Mouse (Mus musculus): ENCODE data around the gene Fbln5. TPM values are rescaled to one million over a fixed set of nuclear protein-coding genes. Genes with fewer than 3 reads are reported as not detected.

Gene Fbln5
- polyA plus RNA-seq, 1 experiment from 2014 or later, result 10.7 TPM

DNA sequence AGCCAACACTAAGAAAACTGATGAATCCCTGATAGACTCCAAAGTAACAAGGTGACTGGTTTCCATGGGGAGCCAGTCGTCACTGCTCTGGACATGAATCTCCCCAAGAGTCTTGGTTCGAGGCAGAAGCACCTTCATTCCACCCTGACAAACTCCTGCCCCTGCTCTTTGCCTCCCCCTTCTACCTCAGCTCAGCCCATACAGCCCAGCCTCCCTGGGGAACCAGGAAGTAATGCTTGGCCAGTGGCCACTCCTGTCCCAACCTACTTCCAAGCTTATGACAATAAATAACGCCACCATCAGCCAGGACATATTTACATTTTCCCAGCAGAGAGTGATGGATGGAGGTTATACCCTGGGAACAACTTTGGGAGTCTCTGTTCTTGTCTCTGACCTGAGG, 45.9 kb downstream of the Fbln5 start:
- Histone ChIP-seq H3K4me3 (ENCODE audit: low read depth, low read length) (no peak overlapping the region), H3K4me1 (ENCODE audit: insufficient read depth) (no peaks in the 10 kb centered on the region), H3K36me3 (replicated peaks; ENCODE audit: insufficient read depth, low read length) (no peaks in the 10 kb centered on the region), H3K27ac (ENCODE audit: low read depth) (no peak overlapping the region), H3K4me2 (ENCODE audit: low read depth, low read length) (no peak overlapping the region), H3K27me3 (ENCODE audit: insufficient read depth, low read length) (no peaks in the 10 kb centered on the region), H3K9ac (replicated peaks) (no peak overlapping the region), H3K9me3 (ENCODE audit: low read length) (no peaks in the 10 kb centered on the region)
- WGBS (ENCODE audit: insufficient replicate concordance), result 42% methylated on average over 3 of the region's 3 CpGs
- TF ChIP-seq CTCF (IDR thresholded peaks at IDR 0.05; ENCODE audit: low read depth), result no peak
- no peak for TF ChIP-seq EP300 (IDR thresholded peaks at IDR 0.05; ENCODE audit: low read depth)
- ATAC-seq (no peak), DNase-seq (no peak)

GRCm38 (mm10) chr12:101770283-101771015, 48.4 kb downstream of the Fbln5 start:
- WGBS (ENCODE audit: insufficient replicate concordance), result 76% methylated on average over 5 of the region's 5 CpGs

DNA sequence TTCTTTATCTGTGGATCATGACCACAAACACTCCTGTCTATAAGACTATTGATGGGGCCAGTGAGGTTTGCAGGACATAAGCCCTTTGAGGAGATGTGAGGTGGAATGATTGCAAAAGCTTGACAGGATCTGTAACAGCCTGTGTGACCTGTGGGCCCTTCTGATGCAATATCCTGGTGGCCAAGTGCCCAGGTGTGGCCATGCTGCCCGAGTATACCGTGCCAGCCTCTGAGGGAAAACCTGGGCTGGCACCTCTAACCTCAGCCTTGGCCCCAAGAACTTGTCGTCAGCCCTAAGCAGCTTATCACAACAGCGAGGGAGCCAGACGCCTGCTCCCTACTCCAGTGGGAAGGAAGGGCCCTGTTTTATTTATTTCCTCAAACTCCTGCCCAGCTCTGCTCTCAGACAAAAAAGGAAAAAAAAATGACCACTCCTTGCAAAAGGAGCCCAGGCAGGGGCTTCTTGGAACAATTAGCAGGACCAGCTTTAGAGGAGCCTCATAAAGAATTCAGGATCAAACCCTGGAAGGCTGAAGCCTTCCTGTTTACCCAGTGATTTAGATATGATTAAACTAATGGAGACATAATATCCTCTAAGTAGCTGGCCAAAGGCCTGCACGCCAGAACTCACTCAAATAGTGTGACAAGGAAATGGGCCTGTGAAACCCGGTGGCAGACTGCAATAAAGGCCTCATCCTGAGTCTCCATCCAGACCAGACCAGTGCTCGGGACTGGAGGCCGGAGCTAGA, 51.4 kb downstream of the Fbln5 start:
- no peak overlapping the region for H3K9ac ChIP-seq (replicated peaks)
- H3K27ac ChIP-seq (ENCODE audit: low read depth), result no peak overlapping the region
- no peaks in the 10 kb centered on the region for H3K9me3 ChIP-seq (ENCODE audit: low read length)
- DNase-seq (peak; percentile 49), ATAC-seq (peak; percentile 86)
- no peak overlapping the region for H3K4me2 ChIP-seq (ENCODE audit: low read depth, low read length)
- no peaks in the 10 kb centered on the region for H3K36me3 ChIP-seq (replicated peaks; ENCODE audit: insufficient read depth, low read length)
- 47% methylated on average over 9 of the region's 9 CpGs for WGBS (ENCODE audit: insufficient replicate concordance)
- no peak overlapping the region for H3K4me3 ChIP-seq (ENCODE audit: low read depth, low read length)
- peaks cover 5% of the 10 kb centered on the region; the same call in 1 of the 2 replicates for H3K4me1 ChIP-seq (ENCODE audit: insufficient read depth)
- no peaks in the 10 kb centered on the region for H3K27me3 ChIP-seq (ENCODE audit: insufficient read depth, low read length)
- TF ChIP-seq CTCF (IDR thresholded peaks at IDR 0.05; ENCODE audit: low read depth), result no peak
- no peak for TF ChIP-seq EP300 (IDR thresholded peaks at IDR 0.05; ENCODE audit: low read depth)

More at GRCm38 (mm10) chr12:101770283-101771015, 48.4 kb downstream of the Fbln5 start:
- no peak for TF ChIP-seq CTCF (IDR thresholded peaks at IDR 0.05; ENCODE audit: low read depth)
- TF ChIP-seq EP300 (IDR thresholded peaks at IDR 0.05; ENCODE audit: low read depth), result no peak
- no peaks in the 10 kb centered on the region for H3K36me3 ChIP-seq (replicated peaks; ENCODE audit: insufficient read depth, low read length)
- ATAC-seq (no peak), DNase-seq (no peak)
- no peaks in the 10 kb centered on the region for H3K27me3 ChIP-seq (ENCODE audit: insufficient read depth, low read length)
- no peak overlapping the region for H3K27ac ChIP-seq (ENCODE audit: low read depth)
- no peak overlapping the region for H3K4me2 ChIP-seq (ENCODE audit: low read depth, low read length)
- peaks cover 5% of the 10 kb centered on the region; the same call in 1 of the 2 replicates for H3K4me1 ChIP-seq (ENCODE audit: insufficient read depth)
- no peak overlapping the region for H3K4me3 ChIP-seq (ENCODE audit: low read depth, low read length)
- no peaks in the 10 kb centered on the region for H3K9me3 ChIP-seq (ENCODE audit: low read length)
- H3K9ac ChIP-seq (replicated peaks), result no peak overlapping the region

DNA sequence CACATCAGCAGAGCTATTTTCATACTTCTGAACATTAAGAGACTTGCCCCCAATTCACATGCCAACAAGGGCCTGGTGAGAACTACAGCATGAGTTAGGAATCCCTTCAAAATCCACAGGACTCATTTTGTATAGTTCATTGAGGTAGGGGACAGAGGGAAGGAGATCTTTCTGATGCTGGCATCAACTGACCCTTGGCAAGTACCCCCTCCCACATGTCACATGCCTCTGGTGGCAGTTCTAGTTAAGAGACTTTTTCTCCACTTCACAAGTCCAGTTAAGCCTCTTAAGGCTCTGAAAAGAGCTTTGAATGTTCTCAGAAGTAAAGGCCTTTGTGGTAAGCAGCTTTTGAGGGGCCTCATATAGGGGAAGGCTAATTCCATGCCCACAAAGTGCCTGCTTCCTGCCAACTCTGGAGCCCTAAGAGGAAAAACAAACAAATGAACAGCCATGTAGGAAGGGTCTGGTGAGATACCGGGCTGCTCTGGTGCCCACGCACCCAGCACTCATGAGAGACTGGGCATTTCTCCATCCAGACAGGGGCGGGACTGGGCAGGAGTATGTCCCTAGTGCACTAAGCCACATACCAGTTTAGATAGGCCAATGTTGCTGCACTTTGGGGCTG, 52.5 kb downstream of the Fbln5 start:
- DNase-seq, result no peak
- Histone ChIP-seq H3K4me2 (ENCODE audit: low read depth, low read length) (no peak overlapping the region), H3K4me1 (ENCODE audit: insufficient read depth) (peaks cover 5% of the 10 kb centered on the region; the same call in 1 of the 2 replicates), H3K4me3 (ENCODE audit: low read depth, low read length) (no peak overlapping the region), H3K27ac (ENCODE audit: low read depth) (no peak overlapping the region), H3K36me3 (replicated peaks; ENCODE audit: insufficient read depth, low read length) (no peaks in the 10 kb centered on the region), H3K9ac (replicated peaks) (no peak overlapping the region), H3K9me3 (ENCODE audit: low read length) (no peaks in the 10 kb centered on the region), H3K27me3 (ENCODE audit: insufficient read depth, low read length) (no peaks in the 10 kb centered on the region)
- no peak for ATAC-seq
- TF ChIP-seq EP300 (IDR thresholded peaks at IDR 0.05; ENCODE audit: low read depth) (no peak), CTCF (IDR thresholded peaks at IDR 0.05; ENCODE audit: low read depth) (no peak)
- WGBS (ENCODE audit: insufficient replicate concordance), result 51% methylated on average over 3 of the region's 3 CpGs

GRCm38 (mm10) chr12:101764870-101765269, 54.0 kb downstream of the Fbln5 start:
- 64% methylated on average over 5 of the region's 5 CpGs for WGBS (ENCODE audit: insufficient replicate concordance)
- no peak for ATAC-seq

GRCm38 (mm10) chr12:101763065-101763464, 55.8 kb downstream of the Fbln5 start:
- Histone ChIP-seq H3K4me2 (ENCODE audit: low read depth, low read length) (no peak overlapping the region), H3K9ac (replicated peaks) (no peak overlapping the region), H3K27me3 (ENCODE audit: insufficient read depth, low read length) (no peaks in the 10 kb centered on the region), H3K27ac (ENCODE audit: low read depth) (no peak overlapping the region), H3K9me3 (ENCODE audit: low read length) (no peaks in the 10 kb centered on the region), H3K4me3 (ENCODE audit: low read depth, low read length) (no peak overlapping the region), H3K36me3 (replicated peaks; ENCODE audit: insufficient read depth, low read length) (no peaks in the 10 kb centered on the region), H3K4me1 (ENCODE audit: insufficient read depth) (peaks cover 5% of the 10 kb centered on the region; the same call in 1 of the 2 replicates)
- TF ChIP-seq CTCF (IDR thresholded peaks at IDR 0.05; ENCODE audit: low read depth) (no peak), EP300 (IDR thresholded peaks at IDR 0.05; ENCODE audit: low read depth) (no peak)
- DNase-seq (no peak), ATAC-seq (no peak)
- WGBS (ENCODE audit: insufficient replicate concordance), result 69% methylated on average over 3 of the region's 3 CpGs

More at GRCm38 (mm10) chr12:101764870-101765269, 54.0 kb downstream of the Fbln5 start:
- TF ChIP-seq CTCF (IDR thresholded peaks at IDR 0.05; ENCODE audit: low read depth), result no peak
- TF ChIP-seq EP300 (IDR thresholded peaks at IDR 0.05; ENCODE audit: low read depth), result no peak
- no peaks in the 10 kb centered on the region for H3K9me3 ChIP-seq (ENCODE audit: low read length)
- H3K36me3 ChIP-seq (replicated peaks; ENCODE audit: insufficient read depth, low read length), result no peaks in the 10 kb centered on the region
- H3K27me3 ChIP-seq (ENCODE audit: insufficient read depth, low read length), result no peaks in the 10 kb centered on the region
- H3K9ac ChIP-seq (replicated peaks), result no peak overlapping the region
- no peak overlapping the region for H3K27ac ChIP-seq (ENCODE audit: low read depth)
- no peak overlapping the region for H3K4me3 ChIP-seq (ENCODE audit: low read depth, low read length)
- peaks cover 5% of the 10 kb centered on the region; the same call in 1 of the 2 replicates for H3K4me1 ChIP-seq (ENCODE audit: insufficient read depth)
- no peak overlapping the region for H3K4me2 ChIP-seq (ENCODE audit: low read depth, low read length)
- no peak for DNase-seq

Measured in liver, postnatal 0 days (tissue).